19 mouse cellular contexts compared by ENCODE assay signal in genomic region chr15:100815310-100815709, GRCm38 (mm10). TPM values are rescaled to one million over a fixed set of nuclear protein-coding genes. Genes with fewer than 3 reads are reported as not detected.
DNase-seq lines count a peak whose midpoint lies in the region; ATAC-seq and TF ChIP-seq lines count a peak whose summit lies in the region.
"Had no signal": no experiment of that assay in that cellular context is flagged by ENCODE, and none has a peak within 500 bp of the region (broad histone marks: within the 10 kb centered on the region; RNA-seq: fewer than 3 reads in every experiment).

No protein-coding gene starts in this region.

- H3K27ac ChIP-seq in heart, adult 2 months: peak overlapping the region; percentile 48
- H3K27ac ChIP-seq in heart, embryonic 11.5 days (ENCODE audit: low read depth, low read length): no peak overlapping the region
- peak overlapping the region; percentile 75 for H3K27ac ChIP-seq in embryonic facial prominence, embryonic 13.5 days
- H3K27ac ChIP-seq in olfactory bulb, adult 2 months (ENCODE audit: insufficient read depth, low read depth, low read length): 0 out of 2 replicates have a peak overlapping the region, but pooled peaks have one; percentile 60
- H3K27ac ChIP-seq: hindbrain, embryonic 12.5 days; kidney, postnatal 0 days had no signal

- ATAC-seq in heart, embryonic 11.5 days (replicated peaks; ENCODE audit: insufficient number of reproducible peaks, low FRiP score, low TSS enrichment): no peak
- ATAC-seq in embryonic facial prominence, embryonic 13.5 days (ENCODE audit: insufficient number of reproducible peaks, insufficient read depth, low FRiP score, low TSS enrichment, low read depth): no peak

- H3K4me2 ChIP-seq in heart, embryonic 11.5 days: no peak overlapping the region
- H3K4me2 ChIP-seq in embryonic facial prominence, embryonic 13.5 days: peak overlapping the region; percentile 30
- H3K4me2 ChIP-seq: heart, embryonic 12.5 days; hindbrain, embryonic 12.5 days; limb, embryonic 12.5 days had no signal

- no peaks in the 10 kb centered on the region for H3K79me2 ChIP-seq in heart, adult 2 months (replicated peaks; ENCODE audit: control insufficient read depth, insufficient read depth, low read length)

- no peak overlapping the region for H3K4me3 ChIP-seq in heart, adult 2 months
- no peak overlapping the region for H3K4me3 ChIP-seq in heart, embryonic 11.5 days (ENCODE audit: low read depth, low read length)
- H3K4me3 ChIP-seq in embryonic facial prominence, embryonic 13.5 days: no peak overlapping the region
- no peak overlapping the region for H3K4me3 ChIP-seq in olfactory bulb, adult 2 months (ENCODE audit: insufficient read depth, low read depth, low read length)
- H3K4me3 ChIP-seq: heart, embryonic 12.5 days; hindbrain, embryonic 12.5 days; limb, embryonic 12.5 days had no signal

- H3K4me1 ChIP-seq in heart, adult 2 months (ENCODE audit: control insufficient read depth, insufficient read depth, low read length): no peaks in the 10 kb centered on the region
- peaks cover 5% of the 10 kb centered on the region; the same call in 1 of the 2 replicates for H3K4me1 ChIP-seq in heart, embryonic 11.5 days (ENCODE audit: control insufficient read depth, insufficient read depth, low read length)
- H3K4me1 ChIP-seq in embryonic facial prominence, embryonic 13.5 days: peaks cover 26% of the 10 kb centered on the region
- peaks cover 22% of the 10 kb centered on the region for H3K4me1 ChIP-seq in olfactory bulb, adult 2 months (ENCODE audit: control insufficient read depth, insufficient read depth, low read length)

- TF ChIP-seq EP300 in heart, adult 2 months (IDR thresholded peaks at IDR 0.05; ENCODE audit: insufficient read depth, low read depth, low read length): no peak

- DNase-seq in heart, adult 2 months: no peak
- peak; percentile 44 to 57 for DNase-seq in left cerebral cortex, postnatal 14 days (ENCODE audit: low spot score in 2 of 2)
- no peak for DNase-seq in left cerebral cortex, adult 18-20 months (ENCODE audit: low spot score in 2 of 2)
- DNase-seq in adrenal gland, postnatal 25 days: no peak
- DNase-seq: B cell, adult 2 months; cerebellum, adult 9-10 months; gastrocnemius, postnatal 25 days; kidney, adult 18-20 months; right cerebral cortex, postnatal 25 days; thymus, adult 18-20 months; thymus, postnatal 4 days had no signal

- 55% methylated on average over 8 of the region's 8 CpGs for WGBS in heart, adult 2 months
- 74% methylated on average over 8 of the region's 8 CpGs for WGBS in heart, embryonic 11.5 days (ENCODE audit: insufficient replicate concordance)
- WGBS in embryonic facial prominence, embryonic 13.5 days: 57% methylated on average over 8 of the region's 8 CpGs
- 29% methylated on average over 8 of the region's 8 CpGs for WGBS in olfactory bulb, adult 2 months

- no peaks in the 10 kb centered on the region for H3K36me3 ChIP-seq in heart, adult 2 months (ENCODE audit: control insufficient read depth, insufficient read depth, low read length)
- H3K36me3 ChIP-seq in heart, embryonic 11.5 days (ENCODE audit: control insufficient read depth, insufficient read depth, low read length): no peaks in the 10 kb centered on the region
- peaks cover 5% of the 10 kb centered on the region; the same call in 1 of the 2 replicates for H3K36me3 ChIP-seq in embryonic facial prominence, embryonic 13.5 days
- H3K36me3 ChIP-seq: heart, embryonic 12.5 days had no signal

- H3K9ac ChIP-seq in heart, adult 2 months (ENCODE audit: low read depth, low read length): no peak overlapping the region
- H3K9ac ChIP-seq in heart, embryonic 11.5 days (ENCODE audit: low read depth, low read length): no peak overlapping the region
- H3K9ac ChIP-seq in embryonic facial prominence, embryonic 13.5 days: 0 out of 2 replicates have a peak overlapping the region, but pooled peaks have one; percentile 22
- H3K9ac ChIP-seq: heart, embryonic 12.5 days; hindbrain, embryonic 12.5 days; limb, embryonic 12.5 days had no signal

- no peak for TF ChIP-seq CTCF in heart, adult 2 months (IDR thresholded peaks at IDR 0.05)
- TF ChIP-seq CTCF in olfactory bulb, adult 2 months (IDR thresholded peaks at IDR 0.05; ENCODE audit: insufficient read depth, low read depth, low read length): no peak

- TF ChIP-seq POLR2A in heart, adult 2 months (IDR thresholded peaks at IDR 0.05; ENCODE audit: insufficient read depth, low read depth, low read length): no peak
- no peak for TF ChIP-seq POLR2A in olfactory bulb, adult 2 months (IDR thresholded peaks at IDR 0.05; ENCODE audit: insufficient read depth, low read depth, low read length)

- intact Hi-C loops in heart, adult 2 months (cut with DNase I): no loop called here
- intact Hi-C loops in left cerebral cortex, postnatal 14 days (cut with DNase I): no loop called here

- H3K9me3 ChIP-seq in heart, embryonic 11.5 days (replicated peaks; ENCODE audit: control insufficient read depth, low read length): no peaks in the 10 kb centered on the region
- no peaks in the 10 kb centered on the region for H3K9me3 ChIP-seq in embryonic facial prominence, embryonic 13.5 days
- H3K9me3 ChIP-seq: hindbrain, embryonic 12.5 days; limb, embryonic 12.5 days had no signal

- no peaks in the 10 kb centered on the region for H3K27me3 ChIP-seq in heart, adult 2 months (ENCODE audit: control insufficient read depth, insufficient read depth, low read length)
- H3K27me3 ChIP-seq in heart, embryonic 11.5 days (ENCODE audit: control insufficient read depth, insufficient read depth, low read length): peaks cover 6% of the 10 kb centered on the region; the same call in 1 of the 2 replicates
- H3K27me3 ChIP-seq in embryonic facial prominence, embryonic 13.5 days: no peaks in the 10 kb centered on the region
- H3K27me3 ChIP-seq: hindbrain, embryonic 12.5 days; limb, embryonic 12.5 days had no signal

RNA-seq across cellular contexts. Expression of gene Slc4a8, which starts 53.8 kb away (rescaled TPM):
- total RNA-seq in heart, adult 2 months (2021): 1 to 10 TPM; 2.8 to 4.1 TPM
- polyA plus RNA-seq in heart, adult 2 months (2012; rRNA removed): 0.96 and 1.5 TPM in 2 replicates
- 1.9 and 2.0 TPM in 2 replicates for polyA plus RNA-seq in heart, embryonic 11.5 days (2014; fragmentation: Nextera tagmentation; extraction: Ambion mirVana)
- total RNA-seq in left cerebral cortex, postnatal 14 days (2021): 10 to 100 TPM; 87.7 to 90.8 TPM
- 10 to 100 TPM; 67.6 to 73.7 TPM for total RNA-seq in left cerebral cortex, adult 18-20 months (2021)
- polyA plus RNA-seq in embryonic facial prominence, embryonic 13.5 days (2015; fragmentation: Nextera tagmentation; extraction: Ambion mirVana): 5.0 and 6.3 TPM in 2 replicates
- 38.7 TPM in 1 of 2 replicates, not detected in the other for polyA plus RNA-seq in olfactory bulb, adult 2 months (2012; ENCODE audit: insufficient read depth, insufficient read length, low replicate concordance, missing spikeins)
- total RNA-seq in adrenal gland, postnatal 25 days (2021): 4.9 and 6.3 TPM in 2 replicates

RNA-seq across cellular contexts. Expression of gene Scn8a, which starts 54.3 kb away (rescaled TPM):
- total RNA-seq in heart, adult 2 months (2021): under 1 TPM in 1 of 2 experiments, not detected in 1; 0.02 TPM
- polyA plus RNA-seq in heart, adult 2 months (2012; rRNA removed): 0.09 TPM in 1 of 2 replicates, not detected in the other
- polyA plus RNA-seq in heart, embryonic 11.5 days (2014; fragmentation: Nextera tagmentation; extraction: Ambion mirVana): 0.96 and 1.2 TPM in 2 replicates
- total RNA-seq in left cerebral cortex, postnatal 14 days (2021): 100 to 1,000 TPM; 203 to 219 TPM
- total RNA-seq in left cerebral cortex, adult 18-20 months (2021): 100 to 1,000 TPM; 197 to 226 TPM
- 8.2 and 8.6 TPM in 2 replicates for polyA plus RNA-seq in embryonic facial prominence, embryonic 13.5 days (2015; fragmentation: Nextera tagmentation; extraction: Ambion mirVana)
- polyA plus RNA-seq in olfactory bulb, adult 2 months (2012; ENCODE audit: insufficient read depth, insufficient read length, low replicate concordance, missing spikeins): not detected in 2 replicates
- 4.4 and 4.8 TPM in 2 replicates for total RNA-seq in adrenal gland, postnatal 25 days (2021)
- total RNA-seq: common myeloid progenitor, adult 5-6 weeks had no signal

Comparison
In these comparisons a context has a peak if more than half of its experiments do, and no peak if none do; other contexts are left out.
1. DNase-seq: peak in left cerebral cortex, postnatal 14 days (2 of 2); none in heart, adult 2 months (0 of 2), left cerebral cortex, adult 18-20 months (0 of 2) and adrenal gland, postnatal 25 days (single experiment).
2. RNA of gene Scn8a, which starts 54.3 kb away (total RNA-seq): 197 to 226 TPM in left cerebral cortex, adult 18-20 months and 203 to 219 TPM in left cerebral cortex, postnatal 14 days; 4.4 to 4.8 TPM in adrenal gland, postnatal 25 days and 0.02 TPM in heart, adult 2 months; every median in the first group is over 10 times any median in the second.